Mouse (Mus musculus) ES-Bruce4 (cell line): ENCODE results near the gene Sptbn2. TPM values are rescaled to one million over a fixed set of nuclear protein-coding genes. Genes with fewer than 3 reads are reported as not detected.

ENCODE experiments used
- H3K27ac ChIP-seq: 2 replicates; pipeline ENCODE4 v1.5.1; 2012; ENCODE audit warnings: low read length, inconsistent platforms; ENCODE audit not compliant: insufficient read depth
- H3K27me3 ChIP-seq: 2 replicates; pipeline ENCODE4 v1.6.1; 2012; ENCODE audit warnings: mild to moderate bottlenecking, low read length, inconsistent platforms; ENCODE audit not compliant: control insufficient read depth, poor library complexity, insufficient read depth, severe bottlenecking
- H3K36me3 ChIP-seq: 2 replicates; pipeline ENCODE4 v1.6.1; 2012; ENCODE audit warnings: inconsistent platforms, mild to moderate bottlenecking, low read length, moderate library complexity; ENCODE audit not compliant: control insufficient read depth, poor library complexity, insufficient read depth, severe bottlenecking
- H3K4me1 ChIP-seq: one replicate; pipeline ENCODE4 v1.8.1; 2011; ENCODE audit warnings: low read length; ENCODE audit not compliant: control insufficient read depth, insufficient read depth
- H3K4me3 ChIP-seq: 2 replicates; pipeline ENCODE4 v1.5.1; 2011; ENCODE audit warnings: low read depth, mild to moderate bottlenecking, low read length
- H3K9ac ChIP-seq: 2 replicates; pipeline ENCODE4 v1.6.1; 2012; ENCODE audit warnings: low read depth, mild to moderate bottlenecking, inconsistent platforms; ENCODE audit not compliant: poor library complexity, severe bottlenecking
- H3K9me3 ChIP-seq: replicated peaks from 2 replicates; pipeline ENCODE4 v1.6.1; 2012; ENCODE audit warnings: mild to moderate bottlenecking, low read length, inconsistent platforms; ENCODE audit not compliant: control insufficient read depth, poor library complexity, insufficient read depth, severe bottlenecking
- CTCF ChIP-seq: IDR thresholded peaks from one replicate; pipeline ENCODE4 v1.8.1; 2011; ENCODE audit warnings: low read depth, low read length
- EP300 ChIP-seq: IDR thresholded peaks from 2 replicates; pipeline ENCODE4 v1.6.1; 2011; ENCODE audit warnings: low read depth, low read length; ENCODE audit not compliant: insufficient read depth
- POLR2A ChIP-seq: IDR thresholded peaks from one replicate; pipeline ENCODE4 v1.8.1; 2011; ENCODE audit warnings: low read length; ENCODE audit not compliant: insufficient read depth
- polyA plus RNA-seq: library from polyadenylated mRNA; stranded (reverse); fragments of >200 nt; gene quantifications from 2 replicates; pipeline ENCODE4 v1.2.4, GENCODE M21; 2011; ENCODE audit warnings: low read depth; ENCODE audit not compliant: missing spikeins, insufficient read depth, insufficient read length

Sptbn2 gene
- polyA plus RNA-seq: 13.5 and 13.7 TPM in 2 replicates

GRCm38 (mm10) chr19:4711098-4711600 lies at the start of gene Sptbn2:
TSS of gene Sptbn2 (plus strand) at chr19:4711167.
- Histone ChIP-seq H3K27ac (no peak within 1 kb of the TSS), H3K4me3 (peak within 1 kb of the TSS; percentile 62), H3K4me1 (no peaks in the 10 kb centered on the region), H3K36me3 (no peaks in the 10 kb centered on the region), H3K9ac (peak within 1 kb of the TSS; percentile 65), H3K9me3 (no peaks in the 10 kb centered on the region), H3K27me3 (peaks cover 3% of the 10 kb centered on the region; the same call in 1 of the 2 replicates)
- TF ChIP-seq EP300 (no peak), POLR2A (no peak), CTCF (no peak)

GRCm38 (mm10) chr19:4666815-4667214 lies 44.2 kb upstream of the Sptbn2 start:
- Histone ChIP-seq H3K9ac (no peak overlapping the region), H3K36me3 (no peaks in the 10 kb centered on the region), H3K9me3 (0 out of 2 replicates have a peak, but pooled peaks cover 2% of the 10 kb centered on the region), H3K4me3 (no peak overlapping the region), H3K27me3 (no peaks in the 10 kb centered on the region), H3K4me1 (no peaks in the 10 kb centered on the region), H3K27ac (no peak overlapping the region)
- TF ChIP-seq EP300 (no peak), POLR2A (no peak), CTCF (no peak)

DNA sequence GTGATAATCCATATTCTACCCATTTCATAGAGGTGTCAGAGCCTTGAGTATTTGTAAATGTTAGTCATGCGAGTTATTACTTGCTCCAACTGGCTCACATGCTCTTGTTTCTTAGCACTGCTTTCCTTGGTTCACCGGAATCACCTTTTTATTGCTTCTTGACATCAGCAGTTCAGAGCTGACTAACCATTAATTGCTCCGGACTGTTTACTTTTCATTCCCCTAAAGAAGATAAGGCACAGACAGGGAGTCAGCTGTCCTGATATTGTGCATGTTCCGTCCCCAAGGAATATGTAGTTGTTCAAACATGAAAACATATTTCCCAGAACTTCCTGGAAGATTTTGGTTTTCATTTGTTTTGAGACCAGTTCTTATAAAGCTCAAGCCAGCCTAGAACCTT lies 40.2 kb upstream of the Sptbn2 start:
- 0 out of 2 replicates have a peak, but pooled peaks cover 2% of the 10 kb centered on the region for H3K9me3 ChIP-seq
- H3K4me1 ChIP-seq: no peaks in the 10 kb centered on the region
- H3K36me3 ChIP-seq: no peaks in the 10 kb centered on the region
- H3K27me3 ChIP-seq: no peaks in the 10 kb centered on the region
- TF ChIP-seq CTCF: no peak
- TF ChIP-seq POLR2A: no peak
- TF ChIP-seq EP300: no peak
- H3K27ac ChIP-seq: no peak overlapping the region
- no peak overlapping the region for H3K4me3 ChIP-seq
- H3K9ac ChIP-seq: no peak overlapping the region

- Histone ChIP-seq H3K9me3 (no peaks in the 10 kb centered on the region), H3K36me3 (no peaks in the 10 kb centered on the region), H3K9ac (no peak overlapping the region), H3K27me3 (no peaks in the 10 kb centered on the region; the same call in 1 of the 2 replicates), H3K4me3 (no peak overlapping the region), H3K4me1 (no peaks in the 10 kb centered on the region), H3K27ac (no peak overlapping the region)
- TF ChIP-seq POLR2A (no peak), CTCF (no peak), EP300 (no peak)
Measured at GRCm38 (mm10) chr19:4672401-4672800, 38.6 kb upstream of the Sptbn2 start.

- Histone ChIP-seq H3K27me3 (no peaks in the 10 kb centered on the region; the same call in 1 of the 2 replicates), H3K4me1 (no peaks in the 10 kb centered on the region), H3K27ac (no peak overlapping the region), H3K4me3 (no peak overlapping the region), H3K36me3 (no peaks in the 10 kb centered on the region), H3K9me3 (no peaks in the 10 kb centered on the region), H3K9ac (no peak overlapping the region)
- no peak for TF ChIP-seq POLR2A
- no peak for TF ChIP-seq EP300
- no peak for TF ChIP-seq CTCF
Measured at GRCm38 (mm10) chr19:4694346-4694745, 16.6 kb upstream of the Sptbn2 start.

GRCm38 (mm10) chr19:4697121-4697520 lies 13.8 kb upstream of the Sptbn2 start:
- Histone ChIP-seq H3K4me1 (no peaks in the 10 kb centered on the region), H3K9ac (no peak overlapping the region), H3K9me3 (no peaks in the 10 kb centered on the region), H3K4me3 (no peak overlapping the region), H3K27ac (no peak overlapping the region), H3K27me3 (peaks cover 2% of the 10 kb centered on the region), H3K36me3 (no peaks in the 10 kb centered on the region)
- no peak for TF ChIP-seq CTCF
- no peak for TF ChIP-seq POLR2A
- TF ChIP-seq EP300: no peak
